Mouse (Mus musculus): ENCODE results near the gene Krtap5-2. TPM values are rescaled to one million over a fixed set of nuclear protein-coding genes. Genes with fewer than 3 reads are reported as not detected.
"Not testable (repeated sequence)": the region's sequence is repeated elsewhere in the genome, so short reads cannot be mapped to it uniquely, and the experiment has no call there.

Gene Krtap5-2
- not detected in 2 replicates for total RNA-seq (2017)

GRCm38 (mm10) chr7:142175905-142176304, at the start of gene Krtap5-2:
Gene Krtap5-2 (minus strand): TSS chr7:142176005.
- ATAC-seq (ENCODE audit: extremely low read depth, insufficient number of reproducible peaks, low FRiP score, poor library complexity, severe bottlenecking), result not testable (repeated sequence)

- no peak for ATAC-seq (ENCODE audit: extremely low read depth, insufficient number of reproducible peaks, low FRiP score, poor library complexity, severe bottlenecking)
Measured at GRCm38 (mm10) chr7:142224518-142224917, 48.7 kb upstream of the Krtap5-2 start.

GRCm38 (mm10) chr7:142212136-142212535, 36.3 kb upstream of the Krtap5-2 start:
- ATAC-seq (ENCODE audit: extremely low read depth, insufficient number of reproducible peaks, low FRiP score, poor library complexity, severe bottlenecking), result not testable (repeated sequence)

GRCm38 (mm10) chr7:142211559-142211958, 35.8 kb upstream of the Krtap5-2 start, which contains the start of gene Gm7579:
Gene Gm7579 (plus strand): TSS chr7:142211859.
- ATAC-seq (ENCODE audit: extremely low read depth, insufficient number of reproducible peaks, low FRiP score, poor library complexity, severe bottlenecking), result no peak

GRCm38 (mm10) chr7:142206891-142207290, 31.1 kb upstream of the Krtap5-2 start:
- not testable (repeated sequence) for ATAC-seq (ENCODE audit: extremely low read depth, insufficient number of reproducible peaks, low FRiP score, poor library complexity, severe bottlenecking)

GRCm38 (mm10) chr7:142205488-142205887, 29.7 kb upstream of the Krtap5-2 start:
- no peak for ATAC-seq (ENCODE audit: extremely low read depth, insufficient number of reproducible peaks, low FRiP score, poor library complexity, severe bottlenecking)

- ATAC-seq (ENCODE audit: extremely low read depth, insufficient number of reproducible peaks, low FRiP score, poor library complexity, severe bottlenecking), result no peak
Measured at GRCm38 (mm10) chr7:142201064-142201463, 25.3 kb upstream of the Krtap5-2 start, which contains the start of gene Krtap5-3. Gene Krtap5-3 (plus strand): TSS chr7:142201364.

GRCm38 (mm10) chr7:142198748-142199147, 22.9 kb upstream of the Krtap5-2 start:
- ATAC-seq (ENCODE audit: extremely low read depth, insufficient number of reproducible peaks, low FRiP score, poor library complexity, severe bottlenecking), result no peak

GRCm38 (mm10) chr7:142190289-142190688, 14.5 kb upstream of the Krtap5-2 start, which contains the start of gene Gm10153:
Gene Gm10153 (minus strand): TSS chr7:142190389.
- no peak for ATAC-seq (ENCODE audit: extremely low read depth, insufficient number of reproducible peaks, low FRiP score, poor library complexity, severe bottlenecking)

- ATAC-seq (ENCODE audit: extremely low read depth, insufficient number of reproducible peaks, low FRiP score, poor library complexity, severe bottlenecking), result no peak
Measured at GRCm38 (mm10) chr7:142188156-142188555, 12.4 kb upstream of the Krtap5-2 start.

GRCm38 (mm10) chr7:142181021-142181420, 5.2 kb upstream of the Krtap5-2 start:
- ATAC-seq (ENCODE audit: extremely low read depth, insufficient number of reproducible peaks, low FRiP score, poor library complexity, severe bottlenecking), result no peak

GRCm38 (mm10) chr7:142178685-142179084, 2.9 kb upstream of the Krtap5-2 start:
- no peak for ATAC-seq (ENCODE audit: extremely low read depth, insufficient number of reproducible peaks, low FRiP score, poor library complexity, severe bottlenecking)

GRCm38 (mm10) chr7:142169836-142170235, 6.0 kb downstream of the Krtap5-2 start:
- no peak for ATAC-seq (ENCODE audit: extremely low read depth, insufficient number of reproducible peaks, low FRiP score, poor library complexity, severe bottlenecking)

- ATAC-seq (ENCODE audit: extremely low read depth, insufficient number of reproducible peaks, low FRiP score, poor library complexity, severe bottlenecking), result not testable (repeated sequence)
Measured at GRCm38 (mm10) chr7:142165639-142166038, 10.2 kb downstream of the Krtap5-2 start, which contains the start of gene Gm4553. Gene Gm4553 (minus strand): TSS chr7:142165739.

- no peak for ATAC-seq (ENCODE audit: extremely low read depth, insufficient number of reproducible peaks, low FRiP score, poor library complexity, severe bottlenecking)
Measured at GRCm38 (mm10) chr7:142159366-142159765, 16.4 kb downstream of the Krtap5-2 start.

- not testable (repeated sequence) for ATAC-seq (ENCODE audit: extremely low read depth, insufficient number of reproducible peaks, low FRiP score, poor library complexity, severe bottlenecking)
Measured at GRCm38 (mm10) chr7:142157013-142157412, 18.8 kb downstream of the Krtap5-2 start, which contains the start of gene Gm29735. Gene Gm29735 (minus strand): TSS chr7:142157113.

GRCm38 (mm10) chr7:142155308-142155707, 20.5 kb downstream of the Krtap5-2 start:
- ATAC-seq (ENCODE audit: extremely low read depth, insufficient number of reproducible peaks, low FRiP score, poor library complexity, severe bottlenecking), result no peak

- ATAC-seq (ENCODE audit: extremely low read depth, insufficient number of reproducible peaks, low FRiP score, poor library complexity, severe bottlenecking), result no peak
Measured at GRCm38 (mm10) chr7:142152191-142152590, 23.6 kb downstream of the Krtap5-2 start.

GRCm38 (mm10) chr7:142148633-142149032, 27.2 kb downstream of the Krtap5-2 start:
- no peak for ATAC-seq (ENCODE audit: extremely low read depth, insufficient number of reproducible peaks, low FRiP score, poor library complexity, severe bottlenecking)

GRCm38 (mm10) chr7:142146033-142146432, 29.8 kb downstream of the Krtap5-2 start:
- ATAC-seq (ENCODE audit: extremely low read depth, insufficient number of reproducible peaks, low FRiP score, poor library complexity, severe bottlenecking), result no peak

GRCm38 (mm10) chr7:142145413-142145940, 30.3 kb downstream of the Krtap5-2 start:
- no peak for ATAC-seq (ENCODE audit: extremely low read depth, insufficient number of reproducible peaks, low FRiP score, poor library complexity, severe bottlenecking)
